Comparison of ENCODE assay signal across 8 mouse cellular contexts in genomic region chr6:83750171-83750684, GRCm38 (mm10). TPM values are rescaled to one million over a fixed set of nuclear protein-coding genes. Genes with fewer than 3 reads are reported as not detected.
A peak's percentile ranks its signal among the peaks of the same experiment; 100 is the strongest.
DNase-seq lines count a peak whose midpoint lies in the region; ATAC-seq lines count a peak whose summit lies in the region.

No protein-coding gene starts in this region.

- H3K4me1 ChIP-seq in intestine, embryonic 16.5 days (ENCODE audit: control insufficient read depth, insufficient read depth, low read length), result no peaks in the 10 kb centered on the region
- H3K4me1 ChIP-seq in liver, embryonic 15.5 days (replicated peaks), result no peaks in the 10 kb centered on the region

- peak; percentile 73 for DNase-seq in urinary bladder, postnatal 14 days (ENCODE audit: low spot score)
- DNase-seq in urinary bladder, postnatal 10 days (ENCODE audit: low spot score), result no peak
- peak; percentile 80 for DNase-seq in adrenal gland, postnatal 14 days
- DNase-seq in retina, postnatal 1 day, result peak; percentile 82

- H3K4me2 ChIP-seq in intestine, embryonic 16.5 days (ENCODE audit: low read depth, low read length), result 0 out of 2 replicates have a peak overlapping the region, but pooled peaks have one; percentile 4
- H3K4me2 ChIP-seq in liver, embryonic 15.5 days, result peak overlapping the region; percentile 13; the same call in 1 of the 2 replicates

- H3K9ac ChIP-seq in intestine, embryonic 16.5 days (ENCODE audit: low read depth, low read length), result no peak overlapping the region
- H3K9ac ChIP-seq in liver, embryonic 15.5 days, result no peak overlapping the region

- WGBS in intestine, embryonic 16.5 days, result 8% methylated on average over 11 of the region's 11 CpGs
- WGBS in liver, embryonic 15.5 days (ENCODE audit: insufficient replicate concordance), result 8% methylated on average over 11 of the region's 11 CpGs

- ATAC-seq in erythroblast, adult 5-6 weeks (replicated peaks; ENCODE audit: low FRiP score, poor library complexity, severe bottlenecking), result peak; percentile 64
- no peak for ATAC-seq in intestine, embryonic 16.5 days
- ATAC-seq in liver, embryonic 15.5 days (ENCODE audit: insufficient read depth), result no peak
- ATAC-seq in activated CD4-positive, CD25-positive, alpha-beta regulatory T cell, adult 4 months, result no peak

- H3K27ac ChIP-seq in intestine, embryonic 16.5 days (ENCODE audit: low read length), result no peak overlapping the region
- H3K27ac ChIP-seq in liver, embryonic 15.5 days (replicated peaks), result no peak overlapping the region

- H3K4me3 ChIP-seq in intestine, embryonic 16.5 days (ENCODE audit: low read length), result no peak overlapping the region
- H3K4me3 ChIP-seq in liver, embryonic 15.5 days (replicated peaks), result no peak overlapping the region

- H3K36me3 ChIP-seq in intestine, embryonic 16.5 days (ENCODE audit: control insufficient read depth, insufficient read depth, low read length), result no peaks in the 10 kb centered on the region
- H3K36me3 ChIP-seq in liver, embryonic 15.5 days (replicated peaks), result no peaks in the 10 kb centered on the region

- H3K27me3 ChIP-seq in intestine, embryonic 16.5 days (replicated peaks; ENCODE audit: control insufficient read depth, insufficient read depth, low read length), result peaks cover 12% of the 10 kb centered on the region
- peaks cover 41% of the 10 kb centered on the region for H3K27me3 ChIP-seq in liver, embryonic 15.5 days

- no peaks in the 10 kb centered on the region for H3K9me3 ChIP-seq in intestine, embryonic 16.5 days (ENCODE audit: control insufficient read depth, low read length)
- no peaks in the 10 kb centered on the region for H3K9me3 ChIP-seq in liver, embryonic 15.5 days (replicated peaks)

RNA-seq across cellular contexts. Expression of gene Atp6v1b1, which starts 7.4 kb away (rescaled TPM):
- not detected in 2 replicates for total RNA-seq in adrenal gland, postnatal 14 days (2021)
- not detected in 2 replicates for total RNA-seq in erythroblast, adult 5-6 weeks (2015; ENCODE audit: low replicate concordance)
- total RNA-seq in erythroblast, adult 5-6 weeks (2017; ENCODE audit: low replicate concordance), result not detected in 2 replicates
- not detected in 2 replicates for polyA plus RNA-seq in intestine, embryonic 16.5 days (2015; fragmentation: Nextera tagmentation; extraction: Ambion mirVana)
- not detected in 2 replicates for polyA plus RNA-seq in liver, embryonic 15.5 days (2015; fragmentation: Nextera tagmentation; extraction: Ambion mirVana)
- not detected for polyA plus RNA-seq in activated CD4-positive, CD25-positive, alpha-beta regulatory T cell, adult 4 months (2017; shearing (Covaris generic))

RNA-seq across cellular contexts. Expression of gene Ankrd53, which starts 12.2 kb away (rescaled TPM):
- total RNA-seq in adrenal gland, postnatal 14 days (2021), result 0.23 TPM in 1 of 2 replicates, not detected in the other
- not detected in 2 replicates for total RNA-seq in erythroblast, adult 5-6 weeks (2015; ENCODE audit: low replicate concordance)
- total RNA-seq in erythroblast, adult 5-6 weeks (2017; ENCODE audit: low replicate concordance), result not detected in 2 replicates
- not detected in 2 replicates for polyA plus RNA-seq in intestine, embryonic 16.5 days (2015; fragmentation: Nextera tagmentation; extraction: Ambion mirVana)
- not detected in 2 replicates for polyA plus RNA-seq in liver, embryonic 15.5 days (2015; fragmentation: Nextera tagmentation; extraction: Ambion mirVana)
- polyA plus RNA-seq in activated CD4-positive, CD25-positive, alpha-beta regulatory T cell, adult 4 months (2017; shearing (Covaris generic)), result not detected

RNA-seq across cellular contexts. Expression of gene Tex261, which starts 25.4 kb away (rescaled TPM):
- 111 and 143 TPM in 2 replicates for total RNA-seq in adrenal gland, postnatal 14 days (2021)
- total RNA-seq in erythroblast, adult 5-6 weeks (2015; ENCODE audit: low replicate concordance), result 14.2 and 28.2 TPM in 2 replicates
- total RNA-seq in erythroblast, adult 5-6 weeks (2017; ENCODE audit: low replicate concordance), result 8.1 and 8.6 TPM in 2 replicates
- polyA plus RNA-seq in intestine, embryonic 16.5 days (2015; fragmentation: Nextera tagmentation; extraction: Ambion mirVana), result 83.3 and 88.5 TPM in 2 replicates
- polyA plus RNA-seq in liver, embryonic 15.5 days (2015; fragmentation: Nextera tagmentation; extraction: Ambion mirVana), result 42.3 and 44.0 TPM in 2 replicates
- polyA plus RNA-seq in activated CD4-positive, CD25-positive, alpha-beta regulatory T cell, adult 4 months (2017; shearing (Covaris generic)), result 10 to 100 TPM; 76.3 to 79.6 TPM

RNA-seq across cellular contexts. Expression of gene Vax2, which starts 39.2 kb away (rescaled TPM):
- not detected in 2 replicates for total RNA-seq in adrenal gland, postnatal 14 days (2021)
- not detected in 2 replicates for total RNA-seq in erythroblast, adult 5-6 weeks (2015; ENCODE audit: low replicate concordance)
- not detected in 2 replicates for total RNA-seq in erythroblast, adult 5-6 weeks (2017; ENCODE audit: low replicate concordance)
- polyA plus RNA-seq in intestine, embryonic 16.5 days (2015; fragmentation: Nextera tagmentation; extraction: Ambion mirVana), result not detected in 2 replicates
- polyA plus RNA-seq in liver, embryonic 15.5 days (2015; fragmentation: Nextera tagmentation; extraction: Ambion mirVana), result not detected in 2 replicates
- polyA plus RNA-seq in activated CD4-positive, CD25-positive, alpha-beta regulatory T cell, adult 4 months (2017; shearing (Covaris generic)), result under 1 TPM in 1 of 2 experiments, not detected in 1; 0.45 TPM

RNA-seq across cellular contexts. Expression of gene Nagk, which starts 44.6 kb away (rescaled TPM):
- total RNA-seq in adrenal gland, postnatal 14 days (2021), result 37.6 and 42.1 TPM in 2 replicates
- 1.9 and 7.9 TPM in 2 replicates for total RNA-seq in erythroblast, adult 5-6 weeks (2015; ENCODE audit: low replicate concordance)
- total RNA-seq in erythroblast, adult 5-6 weeks (2017; ENCODE audit: low replicate concordance), result 3.5 and 3.9 TPM in 2 replicates
- 128 and 140 TPM in 2 replicates for polyA plus RNA-seq in intestine, embryonic 16.5 days (2015; fragmentation: Nextera tagmentation; extraction: Ambion mirVana)
- 16.6 and 20.1 TPM in 2 replicates for polyA plus RNA-seq in liver, embryonic 15.5 days (2015; fragmentation: Nextera tagmentation; extraction: Ambion mirVana)
- polyA plus RNA-seq in activated CD4-positive, CD25-positive, alpha-beta regulatory T cell, adult 4 months (2017; shearing (Covaris generic)), result 10 to 100 TPM; 23.0 to 27.9 TPM
